Mouse (Mus musculus): ENCODE data around the gene Gm4131. TPM values are rescaled to one million over a fixed set of nuclear protein-coding genes. Genes with fewer than 3 reads are reported as not detected.

The Gm4131 gene
- polyA plus RNA-seq, 1 experiment from 2014 or later: not detected

- 45% methylated on average over 2 of the region's 2 CpGs for WGBS
- H3K36me3 ChIP-seq (ENCODE audit: control insufficient read depth, insufficient read depth, low read length): no peaks in the 10 kb centered on the region
- no peaks in the 10 kb centered on the region for H3K27me3 ChIP-seq (ENCODE audit: control insufficient read depth, insufficient read depth, low read length)
- no peak for TF ChIP-seq CTCF (IDR thresholded peaks at IDR 0.05; ENCODE audit: low read depth)
- TF ChIP-seq EP300 (optimal IDR thresholded peaks at IDR 0.05): no peak
- H3K4me1 ChIP-seq (replicated peaks; ENCODE audit: control insufficient read depth, insufficient read depth): no peaks in the 10 kb centered on the region
- DNase-seq (ENCODE audit: low spot score) (no peak), ATAC-seq (ENCODE audit: low FRiP score, low TSS enrichment) (no peak)
- H3K27ac ChIP-seq (replicated peaks): no peak overlapping the region
- no peak overlapping the region for H3K4me3 ChIP-seq (ENCODE audit: low read depth, low read length)
- no peak overlapping the region for H3K4me2 ChIP-seq (replicated peaks; ENCODE audit: low read depth)
- H3K9ac ChIP-seq (ENCODE audit: low read length): no peak overlapping the region
- no peaks in the 10 kb centered on the region for H3K9me3 ChIP-seq (ENCODE audit: control insufficient read depth, low read length)
These were observed 35.8 kb downstream of the Gm4131 start for GRCm38 (mm10) chr14:62530951-62531350.

GRCm38 (mm10) chr14:62512845-62513244 lies 53.9 kb downstream of the Gm4131 start:
- no peaks in the 10 kb centered on the region for H3K36me3 ChIP-seq (ENCODE audit: control insufficient read depth, insufficient read depth, low read length)
- no peaks in the 10 kb centered on the region for H3K4me1 ChIP-seq (replicated peaks; ENCODE audit: control insufficient read depth, insufficient read depth)
- H3K4me3 ChIP-seq (ENCODE audit: low read depth, low read length): no peak overlapping the region
- TF ChIP-seq CTCF (IDR thresholded peaks at IDR 0.05; ENCODE audit: low read depth) (no peak), EP300 (optimal IDR thresholded peaks at IDR 0.05) (no peak)
- H3K27me3 ChIP-seq (ENCODE audit: control insufficient read depth, insufficient read depth, low read length): no peaks in the 10 kb centered on the region
- ATAC-seq (ENCODE audit: low FRiP score, low TSS enrichment): no peak
- H3K4me2 ChIP-seq (replicated peaks; ENCODE audit: low read depth): no peak overlapping the region
- no peaks in the 10 kb centered on the region for H3K9me3 ChIP-seq (ENCODE audit: control insufficient read depth, low read length)
- H3K9ac ChIP-seq (ENCODE audit: low read length): no peak overlapping the region
- WGBS: 73% methylated on average over 1 of the region's 1 CpGs
- no peak overlapping the region for H3K27ac ChIP-seq (replicated peaks)
- no peak for DNase-seq (ENCODE audit: low spot score)

- Histone ChIP-seq H3K9me3 (ENCODE audit: control insufficient read depth, low read length) (no peaks in the 10 kb centered on the region), H3K27ac (replicated peaks) (no peak overlapping the region), H3K4me3 (ENCODE audit: low read depth, low read length) (no peak overlapping the region), H3K4me2 (replicated peaks; ENCODE audit: low read depth) (no peak overlapping the region), H3K27me3 (ENCODE audit: control insufficient read depth, insufficient read depth, low read length) (no peaks in the 10 kb centered on the region), H3K4me1 (replicated peaks; ENCODE audit: control insufficient read depth, insufficient read depth) (no peaks in the 10 kb centered on the region), H3K36me3 (ENCODE audit: control insufficient read depth, insufficient read depth, low read length) (no peaks in the 10 kb centered on the region), H3K9ac (ENCODE audit: low read length) (no peak overlapping the region)
- TF ChIP-seq CTCF (IDR thresholded peaks at IDR 0.05; ENCODE audit: low read depth) (no peak), EP300 (optimal IDR thresholded peaks at IDR 0.05) (no peak)
- no peak for DNase-seq (ENCODE audit: low spot score)
- 39% methylated on average over 3 of the region's 3 CpGs for WGBS
- no peak for ATAC-seq (ENCODE audit: low FRiP score, low TSS enrichment)
These were observed 57.4 kb downstream of the Gm4131 start for GRCm38 (mm10) chr14:62509350-62509749.

DNA sequence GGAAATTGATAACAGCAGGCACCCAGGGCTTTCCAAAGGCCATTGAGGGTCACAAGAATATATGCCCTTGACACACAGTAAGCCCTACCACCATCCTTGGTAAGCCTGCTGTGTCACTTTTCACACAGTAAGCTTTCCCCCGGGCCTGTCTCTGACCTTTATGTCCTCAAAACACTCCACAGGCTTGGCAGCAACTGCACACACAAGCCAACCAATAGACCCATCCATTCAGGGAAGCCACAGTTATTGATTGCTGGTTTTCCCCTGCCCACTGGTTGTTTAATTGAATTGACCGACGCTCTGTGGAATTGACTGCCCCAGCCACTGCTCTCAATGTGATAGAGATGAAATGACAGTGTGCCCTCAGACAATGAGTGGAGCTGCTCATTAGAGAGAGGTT lies 60.5 kb downstream of the Gm4131 start:
- ATAC-seq (ENCODE audit: low FRiP score, low TSS enrichment) (no peak), DNase-seq (ENCODE audit: low spot score) (no peak)
- WGBS: 66% methylated on average over 3 of the region's 3 CpGs
- H3K9ac ChIP-seq (ENCODE audit: low read length): no peak overlapping the region
- TF ChIP-seq CTCF (IDR thresholded peaks at IDR 0.05; ENCODE audit: low read depth): no peak
- no peak for TF ChIP-seq EP300 (optimal IDR thresholded peaks at IDR 0.05)
- H3K4me3 ChIP-seq (ENCODE audit: low read depth, low read length): no peak overlapping the region
- no peaks in the 10 kb centered on the region for H3K27me3 ChIP-seq (ENCODE audit: control insufficient read depth, insufficient read depth, low read length)
- no peak overlapping the region for H3K27ac ChIP-seq (replicated peaks)
- H3K36me3 ChIP-seq (ENCODE audit: control insufficient read depth, insufficient read depth, low read length): no peaks in the 10 kb centered on the region
- H3K4me1 ChIP-seq (replicated peaks; ENCODE audit: control insufficient read depth, insufficient read depth): no peaks in the 10 kb centered on the region
- H3K9me3 ChIP-seq (ENCODE audit: control insufficient read depth, low read length): no peaks in the 10 kb centered on the region
- H3K4me2 ChIP-seq (replicated peaks; ENCODE audit: low read depth): no peak overlapping the region

GRCm38 (mm10) chr14:62497391-62497790 lies 69.3 kb downstream of the Gm4131 start:
- no peak overlapping the region for H3K9ac ChIP-seq (ENCODE audit: low read length)
- no peak overlapping the region for H3K27ac ChIP-seq (replicated peaks)
- H3K4me2 ChIP-seq (replicated peaks; ENCODE audit: low read depth): no peak overlapping the region
- no peak for ATAC-seq (ENCODE audit: low FRiP score, low TSS enrichment)
- H3K4me3 ChIP-seq (ENCODE audit: low read depth, low read length): no peak overlapping the region
- WGBS: 74% methylated on average over 7 of the region's 7 CpGs
- no peak for DNase-seq (ENCODE audit: low spot score)
- no peaks in the 10 kb centered on the region for H3K36me3 ChIP-seq (ENCODE audit: control insufficient read depth, insufficient read depth, low read length)
- no peak for TF ChIP-seq EP300 (optimal IDR thresholded peaks at IDR 0.05)
- no peak for TF ChIP-seq CTCF (IDR thresholded peaks at IDR 0.05; ENCODE audit: low read depth)
- no peaks in the 10 kb centered on the region for H3K4me1 ChIP-seq (replicated peaks; ENCODE audit: control insufficient read depth, insufficient read depth)
- no peaks in the 10 kb centered on the region for H3K27me3 ChIP-seq (ENCODE audit: control insufficient read depth, insufficient read depth, low read length)
- H3K9me3 ChIP-seq (ENCODE audit: control insufficient read depth, low read length): no peaks in the 10 kb centered on the region

GRCm38 (mm10) chr14:62496501-62496900 lies 70.2 kb downstream of the Gm4131 start:
- Histone ChIP-seq H3K9ac (ENCODE audit: low read length) (no peak overlapping the region), H3K4me1 (replicated peaks; ENCODE audit: control insufficient read depth, insufficient read depth) (no peaks in the 10 kb centered on the region), H3K27me3 (ENCODE audit: control insufficient read depth, insufficient read depth, low read length) (no peaks in the 10 kb centered on the region), H3K27ac (replicated peaks) (no peak overlapping the region), H3K36me3 (ENCODE audit: control insufficient read depth, insufficient read depth, low read length) (no peaks in the 10 kb centered on the region), H3K9me3 (ENCODE audit: control insufficient read depth, low read length) (no peaks in the 10 kb centered on the region), H3K4me3 (ENCODE audit: low read depth, low read length) (no peak overlapping the region), H3K4me2 (replicated peaks; ENCODE audit: low read depth) (no peak overlapping the region)
- WGBS: 48% methylated on average over 1 of the region's 1 CpGs
- DNase-seq (ENCODE audit: low spot score) (no peak), ATAC-seq (ENCODE audit: low FRiP score, low TSS enrichment) (no peak)
- TF ChIP-seq EP300 (optimal IDR thresholded peaks at IDR 0.05) (no peak), CTCF (IDR thresholded peaks at IDR 0.05; ENCODE audit: low read depth) (no peak)

Data from stomach, postnatal 0 days (tissue).